Mouse (Mus musculus) hindbrain, embryonic 16.5 days (tissue): ENCODE results near the gene Wnt5a. TPM values are rescaled to one million over a fixed set of nuclear protein-coding genes. Genes with fewer than 3 reads are reported as not detected.

Experiments used
- ATAC-seq: fragments of 200-750 bp; cut with Nextera tagmentation; 2 replicates; pipeline ENCODE4 v1.8.0; 2017; ENCODE audit warnings: moderate TSS enrichment, moderate library complexity
- H3K27ac ChIP-seq: fragments of 300-500 bp; sonication (generic); 2 replicates; pipeline ENCODE4 v1.5.1; 2014; ENCODE audit warnings: low read depth, mild to moderate bottlenecking, control low read depth, low read length, moderate library complexity
- H3K27me3 ChIP-seq: fragments of 300-500 bp; sonication (generic); replicated peaks from 2 replicates; pipeline ENCODE4 v1.6.1; 2014; ENCODE audit warnings: low read length; ENCODE audit not compliant: control insufficient read depth, insufficient read depth
- H3K36me3 ChIP-seq: fragments of 300-500 bp; sonication (generic); 2 replicates; pipeline ENCODE4 v1.6.1; 2014; ENCODE audit warnings: mild to moderate bottlenecking, low read length, moderate library complexity, mixed read lengths; ENCODE audit not compliant: control insufficient read depth, insufficient read depth
- H3K4me1 ChIP-seq: fragments of 300-500 bp; sonication (generic); 2 replicates; pipeline ENCODE4 v1.6.1; 2014; ENCODE audit warnings: low read depth, low read length; ENCODE audit not compliant: control insufficient read depth, insufficient read depth
- H3K4me2 ChIP-seq: fragments of 300-500 bp; sonication (generic); 2 replicates; pipeline ENCODE4 v1.6.1; 2014; ENCODE audit warnings: mild to moderate bottlenecking, low read length, control low read depth, moderate library complexity
- H3K4me3 ChIP-seq: fragments of 300-500 bp; sonication (generic); 2 replicates; pipeline ENCODE4 v1.5.1; 2014; ENCODE audit warnings: mild to moderate bottlenecking, low read length, control low read depth, moderate library complexity
- H3K9ac ChIP-seq: fragments of 300-500 bp; sonication (generic); 2 replicates; pipeline ENCODE4 v1.6.1; 2014; ENCODE audit warnings: low read depth, mild to moderate bottlenecking, control low read depth, low read length, moderate library complexity
- H3K9me3 ChIP-seq: fragments of 300-500 bp; sonication (generic); 2 replicates; pipeline ENCODE4 v1.6.1; 2014; ENCODE audit warnings: mild to moderate bottlenecking, low read length, moderate library complexity; ENCODE audit not compliant: control insufficient read depth
- WGBS: fragments of 180-500 bp; shearing (Covaris S2); extraction: QIAGEN DNeasy Blood & Tissue Kit; methylation state at CpG from one replicate; pipeline ENCODE4 v1.1.7; 2014; 5-methylcytosine and 5-hydroxymethylcytosine counted together
- polyA plus RNA-seq: library from polyadenylated mRNA; unstranded; fragments of >200 nt; fragmentation: Nextera tagmentation; extraction: Ambion mirVana; gene quantifications from 2 replicates; pipeline ENCODE4 v1.2.1, GENCODE M21; 2015

Wnt5a gene
- polyA plus RNA-seq, 1 experiment from 2014 or later = 17.8 TPM

GRCm38 (mm10) chr14:28515331-28515730, 10.8 kb downstream of the Wnt5a start:
- no peak overlapping the region for H3K4me2 ChIP-seq
- WGBS = 49% methylated on average over 6 of the region's 6 CpGs

DNA sequence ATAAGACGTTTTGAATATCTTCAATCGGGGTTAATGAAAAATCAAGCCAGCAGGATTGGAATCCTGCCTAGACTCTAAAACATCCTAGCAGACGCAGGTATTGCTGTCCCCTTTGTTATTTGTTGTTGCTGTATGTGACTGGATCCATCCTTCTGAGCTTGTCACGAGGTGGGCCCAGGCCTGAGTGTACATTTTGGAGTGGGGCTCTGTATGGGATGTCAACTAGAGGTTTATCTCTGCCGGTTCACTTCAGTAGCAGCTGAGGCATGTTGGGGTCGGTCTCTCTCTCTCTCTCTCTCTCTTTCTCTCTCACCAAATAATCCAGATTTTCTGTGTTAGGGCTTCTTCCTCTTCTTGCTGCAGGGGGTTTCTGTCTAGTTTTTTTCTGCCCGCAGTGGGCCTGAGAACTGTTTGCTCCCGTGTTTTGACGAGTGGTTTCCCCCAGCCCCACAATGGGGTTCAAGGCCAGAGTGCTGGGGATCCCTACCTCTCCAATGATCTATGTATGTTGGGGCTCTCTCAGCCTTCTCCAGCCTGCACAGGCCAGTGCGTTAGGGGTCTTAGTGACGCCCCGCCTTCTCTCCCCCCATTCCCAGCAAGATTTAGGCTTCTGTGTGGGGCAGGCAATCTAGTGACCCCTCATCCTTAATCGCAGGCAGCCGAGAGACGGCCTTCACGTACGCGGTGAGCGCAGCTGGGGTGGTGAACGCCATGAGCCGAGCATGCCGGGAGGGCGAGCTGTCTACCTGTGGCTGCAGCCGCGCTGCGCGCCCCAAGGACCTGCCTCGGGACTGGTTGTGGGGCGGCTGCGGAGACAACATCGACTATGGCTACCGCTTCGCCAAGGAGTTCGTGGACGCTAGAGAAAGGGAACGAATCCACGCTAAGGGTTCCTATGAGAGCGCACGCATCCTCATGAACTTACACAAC, 13.3 kb downstream of the Wnt5a start:
- WGBS = 65% methylated on average over 39 of the region's 39 CpGs
- Histone ChIP-seq H3K36me3 (no peaks in the 10 kb centered on the region), H3K27me3 (no peaks in the 10 kb centered on the region), H3K4me1 (no peaks in the 10 kb centered on the region), H3K9me3 (no peaks in the 10 kb centered on the region), H3K4me2 (no peak overlapping the region), H3K4me3 (no peak overlapping the region), H3K27ac (no peak overlapping the region), H3K9ac (no peak overlapping the region)
- ATAC-seq = no peak

More at GRCm38 (mm10) chr14:28515331-28515730, 10.8 kb downstream of the Wnt5a start:
- Histone ChIP-seq H3K9me3 (no peaks in the 10 kb centered on the region), H3K4me1 (peaks cover 6% of the 10 kb centered on the region; the same call in 1 of the 2 replicates), H3K9ac (no peak overlapping the region), H3K36me3 (no peaks in the 10 kb centered on the region), H3K4me3 (no peak overlapping the region), H3K27me3 (no peaks in the 10 kb centered on the region), H3K27ac (no peak overlapping the region)
- ATAC-seq = no peak

GRCm38 (mm10) chr14:28521106-28521505, 16.6 kb downstream of the Wnt5a start:
- H3K4me1 ChIP-seq = no peaks in the 10 kb centered on the region

GRCm38 (mm10) chr14:28522611-28523010, 18.1 kb downstream of the Wnt5a start:
- no peak for ATAC-seq
- no peaks in the 10 kb centered on the region for H3K4me1 ChIP-seq
- H3K36me3 ChIP-seq = no peaks in the 10 kb centered on the region

More at GRCm38 (mm10) chr14:28521106-28521505, 16.6 kb downstream of the Wnt5a start:
- H3K9me3 ChIP-seq = no peaks in the 10 kb centered on the region
- H3K36me3 ChIP-seq = no peaks in the 10 kb centered on the region
- no peak overlapping the region for H3K27ac ChIP-seq
- H3K9ac ChIP-seq = no peak overlapping the region
- H3K4me3 ChIP-seq = no peak overlapping the region
- WGBS = 95% methylated on average over 1 of the region's 1 CpGs
- H3K4me2 ChIP-seq = no peak overlapping the region
- no peaks in the 10 kb centered on the region for H3K27me3 ChIP-seq
- no peak for ATAC-seq

DNA sequence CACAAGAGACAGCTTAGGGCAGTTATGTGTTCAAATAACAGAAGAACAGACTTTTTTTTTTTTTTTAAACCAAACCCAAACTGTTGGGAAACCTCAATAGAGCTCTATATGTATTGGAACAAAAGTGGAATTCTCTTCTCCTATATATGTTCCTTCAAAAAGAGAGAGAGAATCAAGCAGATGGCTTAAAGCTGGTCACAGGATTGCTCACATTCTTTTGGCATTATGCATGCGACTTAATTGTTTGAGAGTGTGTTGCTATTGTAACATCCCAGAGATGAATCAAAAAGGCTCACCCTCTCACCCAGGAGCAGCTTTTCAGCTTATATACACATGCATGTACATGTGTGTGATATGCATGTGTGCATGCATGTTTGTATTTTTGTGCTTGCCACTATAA, 21.0 kb downstream of the Wnt5a start:
- H3K4me1 ChIP-seq = no peaks in the 10 kb centered on the region
- H3K9ac ChIP-seq = no peak overlapping the region
- no peak for ATAC-seq
- H3K4me2 ChIP-seq = no peak overlapping the region
- H3K4me3 ChIP-seq = no peak overlapping the region
- no peaks in the 10 kb centered on the region for H3K27me3 ChIP-seq
- no peak overlapping the region for H3K27ac ChIP-seq
- H3K9me3 ChIP-seq = no peaks in the 10 kb centered on the region
- 48% methylated on average over 1 of the region's 1 CpGs for WGBS
- no peaks in the 10 kb centered on the region for H3K36me3 ChIP-seq

More at GRCm38 (mm10) chr14:28522611-28523010, 18.1 kb downstream of the Wnt5a start:
- 83% methylated on average over 21 of the region's 21 CpGs for WGBS
- no peak overlapping the region for H3K9ac ChIP-seq
- H3K27me3 ChIP-seq = no peaks in the 10 kb centered on the region
- no peak overlapping the region for H3K4me2 ChIP-seq
- no peaks in the 10 kb centered on the region for H3K9me3 ChIP-seq
- no peak overlapping the region for H3K27ac ChIP-seq
- no peak overlapping the region for H3K4me3 ChIP-seq

GRCm38 (mm10) chr14:28528151-28528685, 23.7 kb downstream of the Wnt5a start:
- Histone ChIP-seq H3K36me3 (no peaks in the 10 kb centered on the region), H3K4me1 (no peaks in the 10 kb centered on the region), H3K4me2 (no peak overlapping the region), H3K9me3 (no peaks in the 10 kb centered on the region), H3K27ac (no peak overlapping the region), H3K27me3 (no peaks in the 10 kb centered on the region), H3K4me3 (no peak overlapping the region), H3K9ac (no peak overlapping the region)
- 69% methylated on average over 2 of the region's 2 CpGs for WGBS
- ATAC-seq = no peak

DNA sequence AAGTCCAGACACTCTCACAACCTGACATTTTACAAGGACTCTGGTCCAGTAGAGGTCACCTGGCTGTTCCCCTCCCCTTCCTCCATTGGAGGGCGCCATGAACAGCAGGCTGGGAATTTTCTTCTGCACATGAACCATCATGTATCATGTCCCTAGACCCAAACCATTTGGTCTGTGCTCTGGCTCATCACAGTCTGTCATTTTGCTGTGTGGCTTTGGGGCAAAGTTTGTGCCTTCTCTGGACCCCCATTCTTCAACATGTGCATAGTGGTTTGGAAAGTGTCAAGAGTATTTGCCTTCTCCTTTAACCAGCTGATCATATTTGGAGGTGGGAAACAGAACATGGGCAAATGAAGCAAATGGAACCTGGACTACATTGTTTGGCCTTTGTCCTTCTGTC, 27.0 kb downstream of the Wnt5a start:
- no peaks in the 10 kb centered on the region for H3K9me3 ChIP-seq
- WGBS = 15% methylated on average over 1 of the region's 1 CpGs
- no peaks in the 10 kb centered on the region for H3K4me1 ChIP-seq
- H3K4me3 ChIP-seq = no peak overlapping the region
- H3K9ac ChIP-seq = no peak overlapping the region
- no peak overlapping the region for H3K27ac ChIP-seq
- H3K27me3 ChIP-seq = no peaks in the 10 kb centered on the region
- no peak overlapping the region for H3K4me2 ChIP-seq
- no peaks in the 10 kb centered on the region for H3K36me3 ChIP-seq
- no peak for ATAC-seq

DNA sequence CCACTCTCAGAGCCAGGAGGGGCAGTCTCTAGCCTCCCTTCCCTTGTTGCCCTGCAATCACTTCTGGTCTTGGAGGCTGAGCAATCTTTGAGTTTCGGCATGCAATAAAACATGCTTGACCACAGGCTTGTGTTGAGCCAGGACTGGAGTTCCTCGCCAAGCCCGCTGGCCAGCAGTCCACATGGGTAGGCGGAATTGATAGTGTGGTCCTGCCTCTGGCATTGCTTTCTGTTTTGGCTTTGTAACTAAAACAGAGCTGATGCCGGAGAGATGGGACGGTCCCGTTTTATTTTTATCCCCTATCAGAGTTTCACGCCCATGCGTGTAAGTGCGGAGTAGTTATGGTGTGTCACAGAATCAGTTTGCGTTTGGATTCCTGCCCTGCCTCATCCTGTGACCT, 28.4 kb downstream of the Wnt5a start:
- Histone ChIP-seq H3K9me3 (no peaks in the 10 kb centered on the region), H3K27ac (no peak overlapping the region), H3K27me3 (no peaks in the 10 kb centered on the region), H3K4me3 (no peak overlapping the region), H3K4me1 (no peaks in the 10 kb centered on the region), H3K4me2 (no peak overlapping the region), H3K9ac (no peak overlapping the region), H3K36me3 (no peaks in the 10 kb centered on the region)
- WGBS = 89% methylated on average over 11 of the region's 11 CpGs
- no peak for ATAC-seq

DNA sequence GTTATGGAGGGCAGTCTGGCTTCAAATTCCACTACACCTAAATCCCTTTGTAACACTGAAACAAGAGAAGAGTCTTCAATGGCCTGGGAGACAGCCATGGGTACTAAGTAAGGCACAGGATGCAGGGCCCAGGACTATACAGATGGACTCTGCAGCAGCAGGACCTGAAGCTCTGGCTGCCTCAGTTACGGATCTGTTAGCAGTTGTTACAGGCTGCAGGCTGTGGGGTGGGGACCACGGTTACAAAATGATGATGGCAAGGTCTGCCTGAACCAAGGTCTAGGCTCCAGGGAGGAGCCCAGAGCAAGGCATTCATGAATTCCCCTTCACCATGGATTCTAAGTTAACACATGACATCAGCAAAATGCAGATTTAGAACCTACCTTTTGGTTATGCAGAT, 29.3 kb downstream of the Wnt5a start:
- Histone ChIP-seq H3K9me3 (no peaks in the 10 kb centered on the region), H3K4me3 (no peak overlapping the region), H3K4me1 (no peaks in the 10 kb centered on the region), H3K9ac (no peak overlapping the region), H3K27ac (no peak overlapping the region), H3K36me3 (no peaks in the 10 kb centered on the region), H3K27me3 (no peaks in the 10 kb centered on the region), H3K4me2 (no peak overlapping the region)
- 63% methylated on average over 2 of the region's 2 CpGs for WGBS
- no peak for ATAC-seq
